Mouse (Mus musculus) hindbrain, embryonic 11.5 days (tissue): ENCODE results near the gene Csf1. TPM values are rescaled to one million over a fixed set of nuclear protein-coding genes. Genes with fewer than 3 reads are reported as not detected.

Experiments used
- ATAC-seq: fragments of 200-750 bp; cut with Nextera tagmentation; 2 replicates; pipeline ENCODE4 v1.8.0; 2017; ENCODE audit warnings: mild to moderate bottlenecking, moderate TSS enrichment, moderate library complexity; ENCODE audit not compliant: low FRiP score
- DNase-seq: peaks from one replicate; pipeline ENCODE4 v3.0.0-alpha.2; 2015; ENCODE audit warnings: low spot score
- H3K27ac ChIP-seq: fragments of 300-500 bp; sonication (generic); 2 replicates; pipeline ENCODE4 v1.5.1; 2014; ENCODE audit warnings: mild to moderate bottlenecking, low read depth, low read length
- H3K27me3 ChIP-seq: fragments of 300-500 bp; sonication (generic); 2 replicates; pipeline ENCODE4 v1.6.1; 2014; ENCODE audit warnings: mild to moderate bottlenecking, low read length, moderate library complexity, mixed read lengths; ENCODE audit not compliant: control insufficient read depth, insufficient read depth
- H3K36me3 ChIP-seq: fragments of 300-500 bp; sonication (generic); 2 replicates; pipeline ENCODE4 v1.6.1; 2014; ENCODE audit warnings: mild to moderate bottlenecking, low read length, moderate library complexity, mixed read lengths; ENCODE audit not compliant: control insufficient read depth, insufficient read depth
- H3K4me1 ChIP-seq: fragments of 300-500 bp; sonication (generic); replicated peaks from 2 replicates; pipeline ENCODE4 v1.6.1; 2014; ENCODE audit warnings: low read length, mixed read lengths; ENCODE audit not compliant: control insufficient read depth, insufficient read depth
- H3K4me2 ChIP-seq: fragments of 300-500 bp; sonication (generic); replicated peaks from 2 replicates; pipeline ENCODE4 v1.6.1; 2014; ENCODE audit warnings: mild to moderate bottlenecking, low read depth, low read length
- H3K4me3 ChIP-seq: fragments of 300-500 bp; sonication (generic); 2 replicates; pipeline ENCODE4 v1.5.1; 2014; ENCODE audit warnings: low read depth, low read length
- H3K9ac ChIP-seq: fragments of 300-500 bp; sonication (generic); 2 replicates; pipeline ENCODE4 v1.6.1; 2014; ENCODE audit warnings: low read depth, low read length
- H3K9me3 ChIP-seq: fragments of 300-500 bp; sonication (generic); 2 replicates; pipeline ENCODE4 v1.6.1; 2016; ENCODE audit warnings: low read length; ENCODE audit not compliant: control insufficient read depth
- WGBS: fragments of 180-500 bp; shearing (Covaris S2); extraction: QIAGEN DNeasy Blood & Tissue Kit; methylation state at CpG from one replicate; pipeline ENCODE4 v1.1.7; 2014; 5-methylcytosine and 5-hydroxymethylcytosine counted together
- polyA plus RNA-seq: library from polyadenylated mRNA; unstranded; fragments of >200 nt; fragmentation: Nextera tagmentation; extraction: Ambion mirVana; gene quantifications from 2 replicates; pipeline ENCODE4 v1.2.1, GENCODE M21; 2014

The Csf1 gene
- polyA plus RNA-seq, 1 experiment from 2014 or later, result 5.3 TPM

GRCm38 (mm10) chr3:107794890-107795289 is 34.6 kb upstream of the Csf1 start:
- H3K4me1 ChIP-seq, result no peaks in the 10 kb centered on the region
- H3K27me3 ChIP-seq, result no peaks in the 10 kb centered on the region
- no peaks in the 10 kb centered on the region for H3K36me3 ChIP-seq
- DNase-seq, result no peak
- WGBS, result 96% methylated on average over 3 of the region's 3 CpGs
- no peaks in the 10 kb centered on the region for H3K9me3 ChIP-seq
- H3K4me2 ChIP-seq, result no peak overlapping the region
- no peak for ATAC-seq
- no peak overlapping the region for H3K4me3 ChIP-seq
- H3K9ac ChIP-seq, result no peak overlapping the region
- no peak overlapping the region for H3K27ac ChIP-seq

GRCm38 (mm10) chr3:107793300-107794201 is 33.3 kb upstream of the Csf1 start:
- no peaks in the 10 kb centered on the region for H3K27me3 ChIP-seq
- no peaks in the 10 kb centered on the region for H3K36me3 ChIP-seq
- H3K27ac ChIP-seq, result 0 out of 2 replicates have a peak overlapping the region, but pooled peaks have one; percentile 5
- no peak overlapping the region for H3K4me2 ChIP-seq
- no peak overlapping the region for H3K9ac ChIP-seq
- DNase-seq, result peak; percentile 33
- peak; percentile 39 for ATAC-seq
- H3K9me3 ChIP-seq, result no peaks in the 10 kb centered on the region
- H3K4me3 ChIP-seq, result no peak overlapping the region
- H3K4me1 ChIP-seq, result no peaks in the 10 kb centered on the region
- WGBS, result 17% methylated on average over 10 of the region's 10 CpGs

GRCm38 (mm10) chr3:107792736-107793135 is 32.5 kb upstream of the Csf1 start:
- no peak overlapping the region for H3K4me2 ChIP-seq
- ATAC-seq (no peak), DNase-seq (no peak)
- H3K36me3 ChIP-seq, result no peaks in the 10 kb centered on the region
- H3K4me1 ChIP-seq, result no peaks in the 10 kb centered on the region
- no peak overlapping the region for H3K4me3 ChIP-seq
- WGBS, result 92% methylated on average over 5 of the region's 5 CpGs
- no peaks in the 10 kb centered on the region for H3K27me3 ChIP-seq
- no peaks in the 10 kb centered on the region for H3K9me3 ChIP-seq
- H3K27ac ChIP-seq, result no peak overlapping the region
- H3K9ac ChIP-seq, result no peak overlapping the region

DNA sequence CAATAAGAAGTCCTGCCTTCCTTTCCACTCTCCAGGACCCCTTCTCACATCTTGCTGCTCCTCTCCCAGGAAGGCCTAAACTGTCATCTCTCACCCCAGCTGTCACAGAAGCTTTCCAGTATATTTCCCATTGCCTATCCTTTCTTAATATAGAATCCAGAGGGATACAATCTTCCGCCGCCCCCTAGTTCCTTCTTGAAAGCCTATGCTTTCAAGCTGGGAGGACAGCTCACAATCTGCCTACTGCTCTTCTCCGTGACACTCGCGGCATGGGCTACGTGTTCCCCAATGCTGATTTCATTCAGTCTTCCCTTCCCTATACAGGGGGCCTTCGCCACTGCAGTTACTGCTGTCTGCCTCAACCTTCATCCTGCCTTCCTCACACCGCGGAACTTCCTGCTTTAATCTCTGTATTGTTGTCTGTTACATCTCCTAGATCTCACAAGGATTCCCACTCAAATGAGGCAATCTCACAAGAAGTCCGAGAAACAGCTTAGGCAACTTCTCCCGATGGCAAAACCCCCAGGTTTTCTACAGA is 30.6 kb upstream of the Csf1 start:
- Histone ChIP-seq H3K4me3 (no peak overlapping the region), H3K27me3 (no peaks in the 10 kb centered on the region), H3K4me1 (peaks cover 4% of the 10 kb centered on the region), H3K9ac (no peak overlapping the region), H3K27ac (no peak overlapping the region), H3K36me3 (no peaks in the 10 kb centered on the region), H3K4me2 (no peak overlapping the region), H3K9me3 (no peaks in the 10 kb centered on the region)
- DNase-seq, result no peak
- ATAC-seq, result no peak
- 86% methylated on average over 11 of the region's 11 CpGs for WGBS

GRCm38 (mm10) chr3:107790227-107790626 is 30.0 kb upstream of the Csf1 start:
- H3K27me3 ChIP-seq, result no peaks in the 10 kb centered on the region
- no peaks in the 10 kb centered on the region for H3K36me3 ChIP-seq
- peaks cover 4% of the 10 kb centered on the region for H3K4me1 ChIP-seq
- no peak overlapping the region for H3K9ac ChIP-seq
- 86% methylated on average over 3 of the region's 3 CpGs for WGBS
- H3K4me3 ChIP-seq, result no peak overlapping the region
- H3K9me3 ChIP-seq, result no peaks in the 10 kb centered on the region
- no peak overlapping the region for H3K27ac ChIP-seq
- ATAC-seq (no peak), DNase-seq (no peak)
- no peak overlapping the region for H3K4me2 ChIP-seq

DNA sequence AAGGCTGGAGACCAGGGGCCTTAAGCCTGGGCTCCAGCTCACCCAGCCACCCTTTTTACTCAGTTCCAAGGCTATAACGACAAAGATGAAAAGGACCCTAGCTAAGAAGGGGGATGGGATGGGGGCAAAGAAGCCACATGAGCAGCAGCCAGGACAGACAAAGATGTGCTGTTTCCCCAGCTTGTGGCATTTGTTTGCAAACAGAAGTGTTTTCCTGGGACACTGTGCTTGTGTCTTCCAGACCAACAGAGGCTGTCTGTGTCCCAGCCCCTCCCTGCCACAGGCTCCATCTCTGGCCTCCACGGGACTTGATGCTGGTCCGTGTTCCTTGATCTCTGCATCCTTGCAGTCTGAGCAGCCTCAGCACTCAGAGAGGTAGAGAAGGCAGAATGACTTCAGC is 28.6 kb upstream of the Csf1 start:
- H3K9me3 ChIP-seq, result no peaks in the 10 kb centered on the region
- H3K4me1 ChIP-seq, result peaks cover 4% of the 10 kb centered on the region
- ATAC-seq (no peak), DNase-seq (no peak)
- no peak overlapping the region for H3K27ac ChIP-seq
- no peak overlapping the region for H3K4me3 ChIP-seq
- no peak overlapping the region for H3K9ac ChIP-seq
- 81% methylated on average over 3 of the region's 3 CpGs for WGBS
- no peaks in the 10 kb centered on the region for H3K36me3 ChIP-seq
- no peak overlapping the region for H3K4me2 ChIP-seq
- no peaks in the 10 kb centered on the region for H3K27me3 ChIP-seq

DNA sequence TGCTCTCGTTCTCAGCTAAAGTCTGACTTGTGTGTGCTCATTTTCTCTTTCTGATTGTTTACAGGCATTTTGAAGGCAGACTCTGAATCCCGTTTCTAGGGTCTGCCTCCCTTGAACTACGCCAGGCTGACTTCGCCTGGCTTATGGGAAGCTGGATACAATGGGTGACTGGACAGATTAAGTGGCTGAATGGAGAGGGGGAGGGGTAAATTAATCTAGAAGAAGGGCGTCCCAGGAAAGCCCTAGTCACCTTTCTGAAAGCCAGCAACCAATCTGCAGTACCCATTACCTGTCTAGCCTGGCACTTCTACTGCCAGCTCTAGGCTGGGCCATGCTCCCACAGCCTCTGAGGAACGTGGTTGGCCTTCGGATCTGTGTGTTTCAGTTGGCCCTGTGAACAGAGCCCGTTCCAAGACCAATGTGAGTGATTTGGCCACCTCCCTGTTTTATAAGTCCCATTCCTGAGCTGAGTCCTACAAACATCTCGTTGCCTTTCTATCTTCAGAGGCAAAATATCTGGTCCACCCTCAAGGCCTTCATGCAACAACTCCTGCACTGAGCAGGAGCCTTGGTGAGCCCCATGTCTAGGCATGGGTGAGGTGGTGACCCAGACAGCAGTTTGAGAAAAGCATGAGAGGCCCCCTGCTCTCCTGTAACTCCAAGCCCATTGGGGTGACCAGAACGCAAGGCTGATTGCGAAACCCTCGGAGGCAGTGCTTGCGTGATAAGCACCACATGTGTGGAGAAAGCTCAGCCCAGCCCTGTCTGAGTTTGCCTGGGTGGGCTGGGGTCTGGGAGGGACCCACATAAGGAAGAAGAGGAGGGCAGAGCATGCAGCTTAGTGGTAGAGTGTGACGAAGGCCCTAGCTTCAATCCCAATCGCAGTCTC is 27.6 kb upstream of the Csf1 start:
- no peak overlapping the region for H3K9ac ChIP-seq
- no peaks in the 10 kb centered on the region for H3K9me3 ChIP-seq
- 71% methylated on average over 15 of the region's 15 CpGs for WGBS
- DNase-seq, result peak; percentile 25
- no peaks in the 10 kb centered on the region for H3K36me3 ChIP-seq
- no peaks in the 10 kb centered on the region for H3K27me3 ChIP-seq
- no peak for ATAC-seq
- H3K27ac ChIP-seq, result no peak overlapping the region
- no peak overlapping the region for H3K4me2 ChIP-seq
- H3K4me3 ChIP-seq, result no peak overlapping the region
- peaks cover 4% of the 10 kb centered on the region for H3K4me1 ChIP-seq

DNA sequence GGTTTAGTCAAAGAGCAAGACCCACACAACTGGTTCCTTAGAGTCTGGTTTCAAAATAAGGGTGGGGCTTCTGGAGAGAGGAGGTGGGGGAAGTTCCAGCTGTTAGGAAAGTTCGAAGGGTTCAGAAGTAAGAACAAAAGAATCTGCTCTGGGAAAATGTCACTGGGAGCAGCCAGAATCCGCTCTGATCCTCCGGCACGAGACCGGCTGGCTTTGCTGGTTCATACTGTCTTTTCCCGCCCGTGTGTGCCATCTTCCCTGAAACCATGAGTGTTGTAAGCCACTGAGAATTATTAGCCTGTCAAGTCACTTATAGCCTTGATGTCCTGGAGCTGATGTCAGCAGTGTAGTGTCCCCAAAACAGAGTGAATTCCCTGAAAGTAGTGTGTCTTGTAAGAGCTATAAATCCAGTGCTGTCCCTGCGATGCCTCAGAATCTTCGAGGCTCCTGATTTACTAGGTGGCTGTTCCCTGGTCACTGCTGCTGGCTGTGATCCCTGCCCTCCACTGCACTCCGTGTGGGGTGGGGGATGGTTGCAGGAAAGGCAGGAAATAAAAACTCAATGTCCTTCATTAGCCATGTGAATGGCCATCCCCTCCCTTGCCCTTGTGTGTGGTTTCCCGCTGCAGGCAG is 26.8 kb upstream of the Csf1 start:
- Histone ChIP-seq H3K4me2 (no peak overlapping the region), H3K4me3 (no peak overlapping the region), H3K36me3 (no peaks in the 10 kb centered on the region), H3K9ac (no peak overlapping the region), H3K4me1 (peaks cover 4% of the 10 kb centered on the region), H3K27me3 (no peaks in the 10 kb centered on the region), H3K27ac (no peak overlapping the region), H3K9me3 (no peaks in the 10 kb centered on the region)
- DNase-seq (no peak), ATAC-seq (no peak)
- 51% methylated on average over 11 of the region's 11 CpGs for WGBS
